Mouse (Mus musculus): ENCODE measurements at regions not wholly inside any gene's neighbourhood (a gene's known extent, or its start where the extent isn't known, plus 50 kb on each side); places are given as distances from the start of the nearest gene placed in this dataset.

DNA sequence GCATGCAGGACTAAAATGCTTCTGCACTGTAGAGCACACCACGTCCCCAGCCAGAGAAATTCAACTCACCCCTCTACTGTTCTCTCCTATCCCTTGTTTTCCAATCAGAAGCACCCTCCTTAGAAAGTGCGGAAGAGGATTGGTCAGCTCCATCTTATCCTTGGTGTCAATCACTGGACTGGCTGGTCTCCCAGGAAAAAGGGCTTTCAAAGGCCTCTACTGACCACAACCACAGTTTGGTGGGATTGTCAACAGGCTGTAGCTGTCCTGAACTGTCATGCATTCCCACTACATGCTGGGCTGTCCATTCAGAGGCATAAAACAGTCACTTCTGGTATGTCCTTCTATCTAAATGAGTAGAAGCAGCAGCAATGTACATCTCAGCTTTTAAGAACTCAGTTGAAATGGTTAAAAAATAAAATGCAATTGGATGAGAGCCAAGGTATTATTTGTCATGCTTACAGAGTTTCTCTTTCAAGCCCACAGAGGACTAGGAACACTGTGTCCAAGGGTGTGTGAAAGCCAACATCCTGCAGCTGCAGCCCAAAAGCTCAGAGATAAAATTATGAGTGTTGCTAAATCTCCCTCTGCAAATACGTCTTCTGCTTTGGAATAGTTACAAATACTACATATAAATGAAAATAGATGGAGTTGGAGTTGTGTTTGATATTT lies 101.2 kb upstream of the Tshz3 start:
- TF ChIP-seq GATA1 (IDR thresholded peaks at IDR 0.05; ENCODE audit: borderline replicate concordance, low read length) = no peak
- TF ChIP-seq CTCF (IDR thresholded peaks at IDR 0.05; ENCODE audit: low read depth, low read length) = no peak
- no peak for TF ChIP-seq TAL1 (conservative IDR thresholded peaks at IDR 0.05; ENCODE audit: low read depth, low read length)

Data from G1E (cell line).